In the genomic region with DNA sequence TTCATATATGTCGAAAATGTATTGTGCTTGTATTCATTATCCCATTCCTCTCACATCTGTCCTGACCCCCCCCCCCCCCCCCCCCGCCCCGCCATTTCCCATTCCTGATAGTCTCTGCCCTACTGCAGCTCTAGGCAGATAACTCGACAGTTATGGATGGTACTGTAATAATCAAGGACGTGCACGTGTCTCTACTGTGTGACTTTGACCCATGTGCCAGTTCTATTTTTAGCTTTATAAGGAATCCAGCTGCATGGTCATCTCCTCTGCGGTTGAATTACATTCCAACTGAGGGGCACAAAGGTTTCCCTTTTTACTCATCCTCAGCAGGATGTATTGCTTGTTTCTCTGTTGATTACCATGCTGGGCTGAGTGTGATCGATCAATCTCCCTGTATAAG, we compare ENCODE assay signal across 19 mouse cellular contexts. TPM values are rescaled to one million over a fixed set of nuclear protein-coding genes. Genes with fewer than 3 reads are reported as not detected.
DNase-seq lines count a peak whose midpoint lies in the region; ATAC-seq and TF ChIP-seq lines count a peak whose summit lies in the region.
"Had no signal": no experiment of that assay in that cellular context is flagged by ENCODE, and none has a peak within 500 bp of the region (broad histone marks: within the 10 kb centered on the region; RNA-seq: fewer than 3 reads in every experiment).

No protein-coding gene starts in this region.

- no peaks in the 10 kb centered on the region for H3K27me3 ChIP-seq in hindbrain, embryonic 12.5 days
- H3K27me3 ChIP-seq in hindbrain, embryonic 11.5 days (ENCODE audit: control insufficient read depth, insufficient read depth, low read length), result no peaks in the 10 kb centered on the region
- H3K27me3 ChIP-seq in lung, embryonic 14.5 days (ENCODE audit: insufficient read depth, low read length), result no peaks in the 10 kb centered on the region
- no peaks in the 10 kb centered on the region for H3K27me3 ChIP-seq in intestine, embryonic 16.5 days (replicated peaks; ENCODE audit: control insufficient read depth, insufficient read depth, low read length)
- no peaks in the 10 kb centered on the region for H3K27me3 ChIP-seq in forebrain, embryonic 12.5 days
- H3K27me3 ChIP-seq: embryonic facial prominence, embryonic 12.5 days; neural tube, embryonic 12.5 days had no signal

- no peak for TF ChIP-seq CTCF in lung, embryonic 14.5 days (IDR thresholded peaks at IDR 0.05; ENCODE audit: low read depth)

- no peak overlapping the region for H3K27ac ChIP-seq in hindbrain, embryonic 12.5 days
- H3K27ac ChIP-seq in hindbrain, embryonic 11.5 days (ENCODE audit: low read depth, low read length), result no peak overlapping the region
- H3K27ac ChIP-seq in lung, embryonic 14.5 days (ENCODE audit: low read depth), result no peak overlapping the region
- no peak overlapping the region for H3K27ac ChIP-seq in intestine, embryonic 16.5 days (ENCODE audit: low read length)
- H3K27ac ChIP-seq in forebrain, embryonic 12.5 days, result no peak overlapping the region
- H3K27ac ChIP-seq: embryonic facial prominence, embryonic 12.5 days; neural tube, embryonic 12.5 days had no signal

- H3K4me1 ChIP-seq in hindbrain, embryonic 12.5 days, result no peaks in the 10 kb centered on the region
- no peaks in the 10 kb centered on the region for H3K4me1 ChIP-seq in hindbrain, embryonic 11.5 days (replicated peaks; ENCODE audit: control insufficient read depth, insufficient read depth, low read length)
- H3K4me1 ChIP-seq in lung, embryonic 14.5 days (ENCODE audit: insufficient read depth), result no peaks in the 10 kb centered on the region
- H3K4me1 ChIP-seq in intestine, embryonic 16.5 days (ENCODE audit: control insufficient read depth, insufficient read depth, low read length), result no peaks in the 10 kb centered on the region
- H3K4me1 ChIP-seq in forebrain, embryonic 12.5 days, result no peaks in the 10 kb centered on the region
- H3K4me1 ChIP-seq: embryonic facial prominence, embryonic 12.5 days; neural tube, embryonic 12.5 days had no signal

- no peaks in the 10 kb centered on the region for H3K36me3 ChIP-seq in hindbrain, embryonic 12.5 days
- H3K36me3 ChIP-seq in hindbrain, embryonic 11.5 days (ENCODE audit: control insufficient read depth, insufficient read depth, low read length), result no peaks in the 10 kb centered on the region
- no peaks in the 10 kb centered on the region for H3K36me3 ChIP-seq in lung, embryonic 14.5 days (ENCODE audit: insufficient read depth)
- H3K36me3 ChIP-seq in intestine, embryonic 16.5 days (ENCODE audit: control insufficient read depth, insufficient read depth, low read length), result no peaks in the 10 kb centered on the region
- H3K36me3 ChIP-seq in forebrain, embryonic 12.5 days (replicated peaks), result no peaks in the 10 kb centered on the region
- H3K36me3 ChIP-seq: embryonic facial prominence, embryonic 12.5 days; neural tube, embryonic 12.5 days had no signal

- ATAC-seq in hindbrain, embryonic 12.5 days (ENCODE audit: low FRiP score), result peak; percentile 69
- no peak for ATAC-seq in hindbrain, embryonic 11.5 days (ENCODE audit: low FRiP score)
- peak; percentile 49 for ATAC-seq in lung, embryonic 14.5 days (ENCODE audit: insufficient read depth)
- peak; percentile 53; the same call in 1 of the 2 replicates for ATAC-seq in intestine, embryonic 16.5 days
- ATAC-seq in forebrain, embryonic 12.5 days (ENCODE audit: low FRiP score), result no peak
- ATAC-seq: forebrain, embryonic 16.5 days; hindbrain, embryonic 16.5 days; liver, postnatal 0 days had no signal

- DNase-seq in embryo, embryonic 10.5 days (ENCODE audit: low spot score), result peak; percentile 19
- no peak for DNase-seq in embryo, embryonic 9.5 days (ENCODE audit: extremely low spot score)
- DNase-seq in hindbrain, embryonic 11.5 days (ENCODE audit: low spot score), result no peak
- DNase-seq in lung, embryonic 14.5 days, result peak; percentile 12
- no peak for DNase-seq in lung, postnatal 10 days
- DNase-seq: cerebellum, adult 11-12 months; cerebellum, postnatal 25 days; kidney, postnatal 25 days; layer of hippocampus, adult 9-11 months; liver, postnatal 0 days; lung, postnatal 4 days had no signal

- H3K9me3 ChIP-seq in hindbrain, embryonic 12.5 days (replicated peaks), result no peaks in the 10 kb centered on the region
- no peaks in the 10 kb centered on the region for H3K9me3 ChIP-seq in hindbrain, embryonic 11.5 days (ENCODE audit: control insufficient read depth, low read length)
- no peaks in the 10 kb centered on the region for H3K9me3 ChIP-seq in lung, embryonic 14.5 days (ENCODE audit: low read depth, low read length)
- H3K9me3 ChIP-seq in intestine, embryonic 16.5 days (ENCODE audit: control insufficient read depth, low read length), result no peaks in the 10 kb centered on the region
- H3K9me3 ChIP-seq in forebrain, embryonic 12.5 days, result no peaks in the 10 kb centered on the region
- H3K9me3 ChIP-seq: embryonic facial prominence, embryonic 12.5 days; neural tube, embryonic 12.5 days had no signal

- H3K4me3 ChIP-seq in hindbrain, embryonic 12.5 days, result no peak overlapping the region
- H3K4me3 ChIP-seq in hindbrain, embryonic 11.5 days (ENCODE audit: low read depth, low read length), result no peak overlapping the region
- H3K4me3 ChIP-seq in lung, embryonic 14.5 days (ENCODE audit: low read depth, low read length), result no peak overlapping the region
- H3K4me3 ChIP-seq in intestine, embryonic 16.5 days (ENCODE audit: low read length), result no peak overlapping the region
- H3K4me3 ChIP-seq in forebrain, embryonic 12.5 days (replicated peaks), result no peak overlapping the region
- H3K4me3 ChIP-seq: embryonic facial prominence, embryonic 12.5 days; neural tube, embryonic 12.5 days had no signal

- no peak overlapping the region for H3K4me2 ChIP-seq in hindbrain, embryonic 12.5 days (replicated peaks)
- H3K4me2 ChIP-seq in hindbrain, embryonic 11.5 days (replicated peaks; ENCODE audit: low read depth, low read length), result no peak overlapping the region
- no peak overlapping the region for H3K4me2 ChIP-seq in lung, embryonic 14.5 days
- no peak overlapping the region for H3K4me2 ChIP-seq in intestine, embryonic 16.5 days (ENCODE audit: low read depth, low read length)
- no peak overlapping the region for H3K4me2 ChIP-seq in forebrain, embryonic 12.5 days
- H3K4me2 ChIP-seq: embryonic facial prominence, embryonic 12.5 days; midbrain, embryonic 11.5 days; neural tube, embryonic 12.5 days had no signal

- 54% methylated on average over 6 of the region's 8 CpGs for WGBS in hindbrain, embryonic 12.5 days
- WGBS in hindbrain, embryonic 11.5 days, result 53% methylated on average over 6 of the region's 8 CpGs
- WGBS in lung, embryonic 14.5 days, result 35% methylated on average over 8 of the region's 8 CpGs
- 49% methylated on average over 7 of the region's 8 CpGs for WGBS in intestine, embryonic 16.5 days
- 77% methylated on average over 7 of the region's 8 CpGs for WGBS in forebrain, embryonic 12.5 days

- H3K9ac ChIP-seq in hindbrain, embryonic 12.5 days, result no peak overlapping the region
- no peak overlapping the region for H3K9ac ChIP-seq in hindbrain, embryonic 11.5 days (ENCODE audit: low read depth, low read length)
- no peak overlapping the region for H3K9ac ChIP-seq in lung, embryonic 14.5 days
- no peak overlapping the region for H3K9ac ChIP-seq in intestine, embryonic 16.5 days (ENCODE audit: low read depth, low read length)
- no peak overlapping the region for H3K9ac ChIP-seq in forebrain, embryonic 12.5 days
- H3K9ac ChIP-seq: embryonic facial prominence, embryonic 12.5 days; liver, postnatal 0 days; neural tube, embryonic 12.5 days had no signal

RNA-seq across cellular contexts. Expression of gene Prdm5, which starts 39.3 kb away (rescaled TPM):
- 14.2 and 15.4 TPM in 2 replicates for polyA plus RNA-seq in hindbrain, embryonic 12.5 days (2016; fragmentation: Nextera tagmentation; extraction: Ambion mirVana)
- polyA plus RNA-seq in hindbrain, embryonic 11.5 days (2014; fragmentation: Nextera tagmentation; extraction: Ambion mirVana), result 16.2 and 16.4 TPM in 2 replicates
- 23.5 and 25.0 TPM in 2 replicates for polyA plus RNA-seq in lung, embryonic 14.5 days (2014; fragmentation: Nextera tagmentation; extraction: Ambion mirVana)
- polyA plus RNA-seq in intestine, embryonic 16.5 days (2015; fragmentation: Nextera tagmentation; extraction: Ambion mirVana), result 9.1 and 9.2 TPM in 2 replicates
- polyA plus RNA-seq in forebrain, embryonic 12.5 days (2016; fragmentation: Nextera tagmentation; extraction: Ambion mirVana), result 11.9 and 13.2 TPM in 2 replicates

Comparison
In these comparisons a context has a peak if more than half of its experiments do, and no peak if none do; other contexts are left out.
1. DNase-seq: peak in embryo, embryonic 10.5 days (single experiment) and lung, embryonic 14.5 days (single experiment); none in embryo, embryonic 9.5 days (single experiment), hindbrain, embryonic 11.5 days (single experiment) and lung, postnatal 10 days (single experiment).
2. ATAC-seq: peak in hindbrain, embryonic 12.5 days (single experiment), lung, embryonic 14.5 days (single experiment) and intestine, embryonic 16.5 days (single experiment); none in hindbrain, embryonic 11.5 days (single experiment) and forebrain, embryonic 12.5 days (single experiment).